Mouse (Mus musculus) megakaryocyte, embryonic 14.5 days (primary cell): ENCODE data around the gene Zfp988. TPM values are rescaled to one million over a fixed set of nuclear protein-coding genes. Genes with fewer than 3 reads are reported as not detected.
"Not testable (repeated sequence)": the region's sequence is repeated elsewhere in the genome, so short reads cannot be mapped to it uniquely, and the experiment has no call there.

Experiments used
- H3K27me3 ChIP-seq: replicated peaks from 2 replicates; pipeline ENCODE3; 2012; ENCODE audit warnings: inconsistent platforms
- H3K36me3 ChIP-seq: replicated peaks from 2 replicates; pipeline ENCODE3; 2012; ENCODE audit warnings: low read length, inconsistent platforms, mixed read lengths
- H3K4me1 ChIP-seq: 2 replicates; pipeline ENCODE4 v1.6.1; 2012; ENCODE audit warnings: inconsistent platforms
- H3K4me3 ChIP-seq: replicated peaks from 2 replicates; pipeline ENCODE3; 2012; ENCODE audit warnings: moderate library complexity, mild to moderate bottlenecking, inconsistent platforms
- H3K9me3 ChIP-seq: 2 replicates; pipeline ENCODE4 v1.6.1; 2012; ENCODE audit warnings: inconsistent platforms
- polyA plus RNA-seq: library from polyadenylated mRNA; stranded (reverse); fragments of >175 nt; gene quantifications from 2 replicates; pipeline ENCODE4 v1.2.3, GENCODE M21; 2012; ENCODE audit warnings: low replicate concordance; ENCODE audit not compliant: insufficient read depth

Gene Zfp988
- not detected in 2 replicates for polyA plus RNA-seq

GRCm38 (mm10) chr4:147305436-147305835 lies at the start of gene Zfp988:
Gene Zfp988, plus strand, starts transcription at chr4:147305674.
- H3K36me3 ChIP-seq, H3K27me3 ChIP-seq, H3K9me3 ChIP-seq, H3K4me3 ChIP-seq, H3K4me1 ChIP-seq: not testable (repeated sequence)

GRCm38 (mm10) chr4:147262708-147263107 lies 42.8 kb upstream of the Zfp988 start:
- not testable (repeated sequence) for H3K4me1 ChIP-seq, H3K4me3 ChIP-seq, H3K9me3 ChIP-seq, H3K27me3 ChIP-seq, H3K36me3 ChIP-seq

DNA sequence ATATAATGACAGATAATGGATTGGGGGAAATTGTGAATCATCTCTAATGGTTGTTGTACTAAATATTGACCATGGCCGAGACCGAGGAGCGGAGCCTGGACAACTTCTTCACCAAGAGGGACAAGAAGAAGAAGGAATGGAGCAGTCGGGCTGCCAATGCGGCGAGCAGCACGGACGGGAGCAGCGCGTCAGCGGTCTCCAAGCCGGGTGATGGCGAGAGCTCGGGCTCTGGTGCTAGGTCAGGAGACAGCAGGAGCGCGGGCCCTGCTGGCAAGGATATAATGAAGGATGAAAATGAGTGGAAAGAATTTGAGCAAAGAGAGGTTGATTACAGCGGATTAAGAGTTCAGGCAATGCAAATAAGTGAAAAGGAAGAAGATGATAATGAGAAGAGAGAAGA lies 38.2 kb upstream of the Zfp988 start:
- H3K36me3 ChIP-seq, H3K4me1 ChIP-seq: not testable (repeated sequence)

DNA sequence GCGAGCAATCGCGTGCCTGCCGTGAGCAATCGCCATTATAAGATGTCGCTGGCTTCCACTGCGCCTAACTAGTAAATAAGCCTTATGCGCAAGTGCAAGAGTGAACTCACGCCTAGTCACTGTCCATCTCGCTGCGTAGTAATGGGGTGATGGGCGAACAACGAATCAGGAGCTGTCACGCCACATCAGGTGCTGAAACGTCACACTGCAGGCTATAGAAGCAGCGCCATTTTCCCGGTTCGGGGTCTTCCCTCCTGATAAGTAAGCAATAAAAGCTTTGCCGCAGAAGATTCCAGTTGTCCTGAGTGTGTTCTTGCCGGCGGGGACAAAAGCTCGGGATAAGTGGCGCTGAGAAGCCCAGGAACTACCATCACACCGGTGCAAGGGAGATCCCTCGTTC lies 36.7 kb upstream of the Zfp988 start:
- not testable (repeated sequence) for H3K36me3 ChIP-seq, H3K9me3 ChIP-seq

More for the DNA sequence above, 38.2 kb upstream of the Zfp988 start:
- H3K4me3 ChIP-seq, H3K27me3 ChIP-seq, H3K9me3 ChIP-seq: not testable (repeated sequence)

DNA sequence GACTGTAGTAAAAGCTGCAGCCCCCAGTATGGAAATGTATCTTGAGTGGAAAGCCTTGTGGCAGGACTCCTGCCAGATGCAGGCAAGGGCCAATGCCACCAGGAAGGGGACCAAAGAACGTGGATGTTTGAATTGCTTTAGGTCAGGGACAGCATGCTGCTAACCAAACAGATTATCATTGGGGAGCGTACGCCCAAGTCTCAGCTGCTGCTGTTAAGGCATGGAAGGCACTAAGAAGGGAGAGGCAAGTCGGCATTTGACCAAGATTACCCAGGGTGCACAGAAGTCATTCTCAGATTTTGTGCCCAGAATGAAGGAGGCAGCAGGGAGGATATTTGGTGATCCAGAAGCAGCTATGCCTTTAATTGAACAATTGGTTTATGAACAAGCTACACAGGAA lies 35.4 kb upstream of the Zfp988 start:
- H3K4me1 ChIP-seq, H3K27me3 ChIP-seq, H3K4me3 ChIP-seq, H3K36me3 ChIP-seq: not testable (repeated sequence)
- peaks cover 11% of the 10 kb centered on the region for H3K9me3 ChIP-seq

More for the DNA sequence above, 36.7 kb upstream of the Zfp988 start:
- not testable (repeated sequence) for H3K4me3 ChIP-seq, H3K4me1 ChIP-seq, H3K27me3 ChIP-seq

DNA sequence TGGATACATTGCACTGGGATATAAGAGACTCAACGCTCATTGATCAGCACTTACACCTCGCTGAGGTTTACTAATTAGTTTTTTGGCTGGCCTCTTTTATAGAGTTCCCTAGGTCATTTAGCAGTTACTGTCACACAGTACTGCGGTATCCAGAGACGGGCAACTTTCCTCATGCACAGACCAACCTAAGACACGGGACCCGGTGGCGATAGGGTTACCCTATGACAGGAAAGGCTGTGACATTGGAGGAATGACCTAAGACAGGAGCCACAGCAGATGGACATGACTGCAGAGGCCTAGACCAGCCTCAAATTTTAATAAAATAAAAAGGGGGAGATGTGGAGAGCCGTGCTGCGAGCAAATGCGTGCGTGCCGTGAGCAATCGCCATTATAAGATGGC lies 33.9 kb upstream of the Zfp988 start:
- peaks cover 17% of the 10 kb centered on the region for H3K9me3 ChIP-seq
- not testable (repeated sequence) for H3K27me3 ChIP-seq, H3K36me3 ChIP-seq, H3K4me3 ChIP-seq, H3K4me1 ChIP-seq

DNA sequence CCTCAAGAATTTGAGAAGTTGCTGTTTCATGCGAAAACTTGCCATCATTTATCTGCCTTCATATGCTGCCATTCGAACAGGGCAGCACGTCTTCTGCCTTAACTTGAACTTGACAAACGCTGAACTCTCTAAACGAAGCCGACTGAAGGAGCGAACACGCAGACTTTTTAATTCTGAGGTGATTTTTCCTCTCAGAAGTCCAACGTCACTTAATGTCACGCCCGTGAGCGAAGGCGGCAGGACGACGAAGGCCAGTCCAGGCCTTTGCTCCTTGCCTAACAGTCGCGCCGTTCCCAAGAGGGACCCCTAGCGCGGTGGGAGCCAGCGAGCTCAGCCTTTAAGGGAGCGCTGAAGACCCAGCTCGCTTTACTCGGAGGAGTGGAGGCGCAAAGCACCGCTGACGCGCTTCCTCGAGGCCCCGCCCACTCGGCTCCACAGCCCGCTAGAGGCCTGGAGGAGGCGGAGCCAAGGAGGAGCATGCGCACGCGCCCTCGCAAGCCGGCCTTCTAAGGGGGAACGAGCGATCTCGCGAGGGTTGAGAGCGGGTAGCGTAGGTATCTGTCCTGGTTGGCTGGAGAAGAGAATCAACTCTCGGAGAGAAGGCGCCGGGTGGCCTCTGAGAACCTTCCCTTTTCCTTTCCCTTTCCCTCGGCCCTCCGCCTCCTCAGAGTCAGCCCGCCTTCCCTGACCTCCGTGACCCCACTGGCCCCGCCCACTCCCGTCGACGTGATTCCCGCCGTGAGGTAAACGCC lies 30.3 kb upstream of the Zfp988 start:
- not testable (repeated sequence) for H3K9me3 ChIP-seq, H3K27me3 ChIP-seq, H3K36me3 ChIP-seq, H3K4me3 ChIP-seq, H3K4me1 ChIP-seq

GRCm38 (mm10) chr4:147275773-147276140 lies 29.7 kb upstream of the Zfp988 start:
- H3K9me3 ChIP-seq, H3K27me3 ChIP-seq, H3K4me3 ChIP-seq: not testable (repeated sequence)

DNA sequence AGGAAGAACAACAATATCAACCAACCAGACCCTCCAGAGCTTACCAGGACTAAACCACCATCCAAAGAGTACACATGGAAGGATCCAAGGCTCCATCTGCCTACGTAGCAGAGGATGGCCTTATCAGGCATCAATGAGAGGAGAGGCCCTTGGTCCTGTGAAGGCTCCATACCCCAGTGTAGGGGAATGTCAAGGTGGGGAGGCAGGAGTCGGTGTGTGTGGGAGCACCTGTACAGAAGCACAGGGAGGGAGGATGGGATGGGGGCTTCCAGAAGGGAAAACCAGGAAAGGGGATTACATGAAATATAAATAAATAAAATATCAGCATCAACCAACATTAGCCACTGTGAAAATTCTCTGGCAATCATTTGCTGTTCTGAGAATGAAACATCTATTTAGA lies 25.1 kb upstream of the Zfp988 start:
- H3K9me3 ChIP-seq, H3K4me1 ChIP-seq, H3K4me3 ChIP-seq, H3K27me3 ChIP-seq, H3K36me3 ChIP-seq: not testable (repeated sequence)

More at GRCm38 (mm10) chr4:147275773-147276140, 29.7 kb upstream of the Zfp988 start:
- not testable (repeated sequence) for H3K36me3 ChIP-seq, H3K4me1 ChIP-seq

DNA sequence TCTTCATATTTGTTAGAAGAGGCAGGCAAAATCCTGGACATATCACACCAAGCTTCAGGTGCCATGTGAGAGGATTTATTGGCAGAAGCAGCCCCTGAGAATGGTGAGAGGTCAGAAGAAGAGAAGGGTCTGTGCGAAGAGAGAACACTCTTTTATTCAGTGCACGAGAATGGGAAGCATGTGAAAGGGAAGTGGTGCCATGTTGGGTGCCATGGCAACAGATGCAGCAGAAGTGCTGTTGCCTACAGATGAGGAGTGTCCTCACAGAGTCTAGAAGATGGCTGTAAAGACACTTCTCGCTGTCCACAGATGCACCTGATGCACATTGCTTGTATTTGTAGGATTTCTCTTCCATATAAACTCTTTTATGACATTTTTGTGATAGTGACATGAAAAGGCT lies 6.9 kb upstream of the Zfp988 start:
- not testable (repeated sequence) for H3K27me3 ChIP-seq, H3K4me1 ChIP-seq, H3K4me3 ChIP-seq, H3K9me3 ChIP-seq, H3K36me3 ChIP-seq

DNA sequence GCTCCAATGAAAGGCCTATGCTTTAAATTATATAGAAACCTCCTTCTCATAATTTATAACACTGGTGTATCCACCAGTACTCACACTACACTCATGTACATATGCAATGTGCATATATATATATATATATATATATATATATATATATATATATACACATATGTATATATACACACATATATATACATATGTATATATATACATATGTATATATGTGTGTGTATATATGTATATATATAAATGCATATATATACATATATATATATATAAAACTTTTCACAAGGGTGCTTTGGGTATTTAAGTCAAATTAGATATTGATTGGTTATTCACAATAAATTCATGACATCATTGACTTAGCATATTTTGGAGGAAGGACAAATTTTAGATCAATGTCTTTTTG lies 3.1 kb upstream of the Zfp988 start:
- H3K4me3 ChIP-seq, H3K4me1 ChIP-seq, H3K36me3 ChIP-seq, H3K9me3 ChIP-seq, H3K27me3 ChIP-seq: not testable (repeated sequence)

GRCm38 (mm10) chr4:147335036-147335690 lies 29.7 kb downstream of the Zfp988 start:
- not testable (repeated sequence) for H3K4me1 ChIP-seq, H3K27me3 ChIP-seq, H3K4me3 ChIP-seq, H3K36me3 ChIP-seq
- H3K9me3 ChIP-seq, result peaks cover 42% of the 10 kb centered on the region

- peaks cover 46% of the 10 kb centered on the region for H3K9me3 ChIP-seq
- not testable (repeated sequence) for H3K36me3 ChIP-seq, H3K4me3 ChIP-seq, H3K4me1 ChIP-seq, H3K27me3 ChIP-seq
Measured at GRCm38 (mm10) chr4:147335691-147336367, 30.4 kb downstream of the Zfp988 start.

GRCm38 (mm10) chr4:147336368-147337195 lies 31.1 kb downstream of the Zfp988 start:
- not testable (repeated sequence) for H3K4me3 ChIP-seq, H3K36me3 ChIP-seq, H3K27me3 ChIP-seq, H3K4me1 ChIP-seq
- H3K9me3 ChIP-seq, result peaks cover 48% of the 10 kb centered on the region

GRCm38 (mm10) chr4:147337520-147337919 lies 32.0 kb downstream of the Zfp988 start:
- H3K4me3 ChIP-seq, H3K36me3 ChIP-seq, H3K4me1 ChIP-seq, H3K27me3 ChIP-seq: not testable (repeated sequence)
- H3K9me3 ChIP-seq, result peaks cover 48% of the 10 kb centered on the region
